Mouse (Mus musculus) C2C12 (cell line): ENCODE data around the gene Cuedc1. TPM values are rescaled to one million over a fixed set of nuclear protein-coding genes. Genes with fewer than 3 reads are reported as not detected.

Source experiments
- H3K27me3 ChIP-seq: one replicate; pipeline ENCODE4 v1.6.1; 2011; ENCODE audit not compliant: control insufficient read depth, insufficient read depth, insufficient read length
- H3K36me3 ChIP-seq: one replicate; pipeline ENCODE4 v1.6.1; 2011; ENCODE audit not compliant: control insufficient read depth, insufficient read depth
- H3K4me3 ChIP-seq: one replicate; pipeline ENCODE4 v1.5.1; 2011; ENCODE audit warnings: mild to moderate bottlenecking, control low read depth; ENCODE audit not compliant: poor library complexity, insufficient read depth, severe bottlenecking
- H3K79me2 ChIP-seq: one replicate; pipeline ENCODE4 v1.6.1; 2011; ENCODE audit not compliant: control insufficient read depth, insufficient read depth
- H3K79me3 ChIP-seq: one replicate; pipeline ENCODE4 v1.6.1; 2011; ENCODE audit warnings: low read depth, control low read depth
- H3ac ChIP-seq: one replicate; pipeline ENCODE3; 2011; ENCODE audit warnings: low read depth; ENCODE audit not compliant: control insufficient read depth, insufficient read length
- CEBPB ChIP-seq: IDR thresholded peaks from one replicate; pipeline ENCODE4 v1.6.1; 2011; ENCODE audit warnings: low read depth, mild to moderate bottlenecking, control low read depth, moderate library complexity
- CTCF ChIP-seq: IDR thresholded peaks from one replicate; pipeline ENCODE4 v1.5.1; 2011; ENCODE audit not compliant: control insufficient read depth, insufficient read depth, insufficient read length
- FOSL1 ChIP-seq: IDR thresholded peaks from one replicate; pipeline ENCODE4 v1.8.0; 2011; ENCODE audit warnings: mild to moderate bottlenecking, low read length; ENCODE audit not compliant: poor library complexity, insufficient read depth, severe bottlenecking
- MAX ChIP-seq: IDR thresholded peaks from one replicate; pipeline ENCODE4 v1.6.1; 2011; ENCODE audit warnings: mild to moderate bottlenecking, control low read depth
- MYOD1 ChIP-seq: IDR thresholded peaks from one replicate; pipeline ENCODE4 v1.6.1; 2011; ENCODE audit warnings: low read depth; ENCODE audit not compliant: control insufficient read depth, insufficient read length
- MYOG ChIP-seq: IDR thresholded peaks from one replicate; pipeline ENCODE4 v1.6.1; 2011; ENCODE audit not compliant: control insufficient read depth, insufficient read length; ENCODE audit errors: extremely low read depth
- USF1 ChIP-seq: IDR thresholded peaks from one replicate; pipeline ENCODE4 v1.6.1; 2011; ENCODE audit warnings: low read depth, mild to moderate bottlenecking, control low read depth, moderate library complexity
- polyA plus RNA-seq: library from polyadenylated mRNA; unstranded; fragments of >200 nt; fragmentation: generic; extraction: Trizol; gene quantifications from one replicate; pipeline ENCODE4 v1.2.1, GENCODE M21; 2012; ENCODE audit warnings: missing spikeins

Cuedc1 gene
- polyA plus RNA-seq, 1 experiment: 16.2 TPM

DNA sequence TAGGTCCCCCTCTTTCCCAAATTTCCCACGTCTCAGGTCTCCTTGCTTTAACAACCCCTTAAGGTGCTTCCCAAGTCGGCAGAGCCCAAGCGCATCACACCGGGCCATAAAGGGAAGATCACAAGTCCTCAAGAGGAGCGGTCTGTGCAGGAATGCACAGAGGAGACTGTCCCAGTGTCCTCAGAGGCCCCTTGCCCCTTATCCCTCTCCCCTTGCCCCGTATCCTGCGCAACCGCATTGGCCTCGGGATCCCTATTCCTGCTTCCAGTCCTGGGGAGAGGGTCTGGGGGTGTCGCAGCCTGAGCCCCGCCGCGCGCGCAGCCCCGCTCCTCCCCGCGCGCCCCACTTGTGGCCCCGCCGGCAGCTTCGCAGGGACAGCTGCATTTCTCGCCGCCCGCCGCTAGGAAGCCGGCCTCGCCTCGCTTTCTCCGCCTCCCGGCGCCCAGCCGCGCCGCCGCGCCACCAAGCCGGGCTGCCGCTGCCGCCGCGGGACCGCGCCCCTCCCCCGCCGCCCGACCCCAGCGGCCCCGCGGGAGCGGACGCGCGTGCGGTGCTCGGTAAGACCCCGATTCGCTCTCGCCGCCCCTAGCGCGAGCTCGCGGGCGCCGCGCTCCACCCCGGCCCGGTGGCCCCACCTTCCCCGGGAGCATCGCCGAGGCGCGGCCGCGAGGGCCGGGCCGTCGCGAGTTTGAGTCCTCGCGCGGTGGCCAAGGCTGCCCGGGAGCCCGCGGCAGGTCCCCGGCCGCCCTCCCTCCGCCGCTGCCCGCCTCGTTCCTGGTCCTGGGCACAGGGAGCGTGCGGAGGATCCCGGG lies 1.1 kb downstream of the Cuedc1 start:
- H3K36me3 ChIP-seq: no peaks in the 10 kb centered on the region
- TF ChIP-seq MAX (peak; percentile 19), MYOD1 (peak; percentile 16), FOSL1 (no peak), CTCF (peak; percentile 49), CEBPB (no peak), USF1 (no peak)
- no peaks in the 10 kb centered on the region for H3K27me3 ChIP-seq
- H3K79me2 ChIP-seq: peaks cover 57% of the 10 kb centered on the region
- H3ac ChIP-seq: peak overlapping the region; percentile 95
- H3K4me3 ChIP-seq: peak overlapping the region; percentile 72
- peaks cover 29% of the 10 kb centered on the region for H3K79me3 ChIP-seq

DNA sequence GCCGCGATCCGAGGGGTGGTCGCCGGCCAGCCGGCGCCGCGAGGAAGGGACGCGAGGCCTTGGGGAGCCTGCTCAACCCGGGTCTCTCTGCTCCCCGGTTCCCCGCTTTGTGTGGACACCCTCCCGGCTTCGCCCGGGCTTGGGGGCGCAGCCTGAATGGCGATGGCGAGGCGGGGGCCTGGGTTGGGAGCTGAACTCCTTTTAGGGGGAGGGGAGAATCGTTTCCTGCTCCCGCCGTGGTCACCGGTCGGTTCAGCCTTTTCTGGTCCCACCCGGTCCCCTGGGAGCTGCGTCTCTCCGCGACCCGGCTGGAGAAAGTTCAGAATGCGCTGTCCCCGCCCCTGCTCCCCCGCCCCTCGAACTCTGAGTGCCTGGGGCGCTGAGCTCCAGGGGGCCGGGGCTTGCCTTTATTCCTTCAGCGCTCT lies 1.8 kb downstream of the Cuedc1 start:
- no peak for TF ChIP-seq USF1
- TF ChIP-seq FOSL1: no peak
- no peak for TF ChIP-seq MYOD1
- no peak for TF ChIP-seq CEBPB
- TF ChIP-seq MAX: no peak
- TF ChIP-seq CTCF: no peak
- no peak for TF ChIP-seq MYOG
- peak overlapping the region; percentile 95 for H3ac ChIP-seq
- peaks cover 35% of the 10 kb centered on the region for H3K79me3 ChIP-seq
- H3K79me2 ChIP-seq: peaks cover 63% of the 10 kb centered on the region
- no peaks in the 10 kb centered on the region for H3K27me3 ChIP-seq
- peak overlapping the region; percentile 72 for H3K4me3 ChIP-seq
- no peaks in the 10 kb centered on the region for H3K36me3 ChIP-seq

DNA sequence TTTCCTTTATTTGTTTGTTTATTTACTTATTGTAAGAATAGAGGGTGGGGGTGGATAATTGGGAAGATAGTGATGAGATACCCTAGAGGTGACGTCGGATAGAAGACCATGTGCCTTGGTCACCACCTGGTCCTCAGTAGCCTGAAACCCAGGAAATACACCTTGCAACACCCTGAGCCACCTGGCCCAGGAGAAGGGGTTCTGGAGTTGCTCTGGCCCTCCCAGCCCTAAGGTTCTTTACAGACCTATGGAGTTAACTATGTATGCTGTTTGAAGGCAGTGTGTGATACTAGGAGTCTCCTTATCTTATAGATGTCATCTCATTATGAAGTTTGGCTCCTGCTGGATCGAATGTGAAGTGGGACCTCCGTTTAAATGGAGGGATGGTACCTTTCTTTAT lies 2.3 kb downstream of the Cuedc1 start:
- Histone ChIP-seq H3K36me3 (no peaks in the 10 kb centered on the region), H3K4me3 (peak overlapping the region; percentile 72)

DNA sequence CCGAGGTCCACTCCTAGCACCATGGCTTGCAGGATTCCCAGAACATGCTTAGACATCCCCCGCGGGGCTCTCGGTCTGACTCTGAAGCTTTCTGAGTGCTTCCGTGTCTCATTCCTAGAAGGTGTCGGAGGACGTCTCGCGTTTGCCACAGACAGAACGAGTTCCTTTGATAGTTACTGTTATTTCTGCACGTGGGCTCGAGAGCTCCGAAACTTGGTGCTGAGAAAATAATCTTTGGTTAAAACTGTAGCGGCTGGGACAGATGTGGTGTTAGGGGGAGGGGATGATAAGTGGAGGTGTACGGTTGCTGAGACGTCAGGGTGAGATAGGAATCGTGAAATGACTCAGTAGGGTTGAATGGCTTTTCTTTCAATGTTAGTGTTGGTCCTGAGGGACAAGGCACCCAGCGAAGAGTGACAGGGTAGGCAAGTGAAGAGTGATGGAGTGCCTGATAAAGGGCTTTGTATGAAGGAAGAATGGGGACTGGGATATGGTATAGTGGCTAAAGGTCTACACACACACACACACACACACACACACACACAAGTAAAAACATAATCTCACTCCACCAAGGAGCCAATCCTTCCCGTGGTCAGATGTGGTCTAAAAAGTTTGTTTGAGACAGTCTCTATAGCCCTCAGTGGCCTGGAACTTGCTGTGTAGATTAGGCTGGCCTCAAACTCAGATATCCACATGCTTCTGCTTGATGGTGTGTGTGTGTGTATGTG lies 5.5 kb downstream of the Cuedc1 start:
- Histone ChIP-seq H3K79me2 (peaks cover 86% of the 10 kb centered on the region), H3ac (no peak overlapping the region), H3K79me3 (peaks cover 36% of the 10 kb centered on the region), H3K27me3 (no peaks in the 10 kb centered on the region), H3K36me3 (no peaks in the 10 kb centered on the region), H3K4me3 (no peak overlapping the region)
- no peak for TF ChIP-seq MYOG
- no peak for TF ChIP-seq CEBPB
- TF ChIP-seq CTCF: no peak
- TF ChIP-seq MYOD1: no peak
- TF ChIP-seq MAX: no peak
- TF ChIP-seq USF1: no peak
- no peak for TF ChIP-seq FOSL1

More for the DNA sequence above, 2.3 kb downstream of the Cuedc1 start:
- Histone ChIP-seq H3ac (no peak overlapping the region), H3K79me2 (peaks cover 69% of the 10 kb centered on the region), H3K79me3 (peaks cover 36% of the 10 kb centered on the region), H3K27me3 (no peaks in the 10 kb centered on the region)
- no peak for TF ChIP-seq MYOD1
- no peak for TF ChIP-seq CEBPB
- no peak for TF ChIP-seq FOSL1
- no peak for TF ChIP-seq MYOG
- TF ChIP-seq MAX: no peak
- TF ChIP-seq USF1: no peak
- TF ChIP-seq CTCF: no peak

DNA sequence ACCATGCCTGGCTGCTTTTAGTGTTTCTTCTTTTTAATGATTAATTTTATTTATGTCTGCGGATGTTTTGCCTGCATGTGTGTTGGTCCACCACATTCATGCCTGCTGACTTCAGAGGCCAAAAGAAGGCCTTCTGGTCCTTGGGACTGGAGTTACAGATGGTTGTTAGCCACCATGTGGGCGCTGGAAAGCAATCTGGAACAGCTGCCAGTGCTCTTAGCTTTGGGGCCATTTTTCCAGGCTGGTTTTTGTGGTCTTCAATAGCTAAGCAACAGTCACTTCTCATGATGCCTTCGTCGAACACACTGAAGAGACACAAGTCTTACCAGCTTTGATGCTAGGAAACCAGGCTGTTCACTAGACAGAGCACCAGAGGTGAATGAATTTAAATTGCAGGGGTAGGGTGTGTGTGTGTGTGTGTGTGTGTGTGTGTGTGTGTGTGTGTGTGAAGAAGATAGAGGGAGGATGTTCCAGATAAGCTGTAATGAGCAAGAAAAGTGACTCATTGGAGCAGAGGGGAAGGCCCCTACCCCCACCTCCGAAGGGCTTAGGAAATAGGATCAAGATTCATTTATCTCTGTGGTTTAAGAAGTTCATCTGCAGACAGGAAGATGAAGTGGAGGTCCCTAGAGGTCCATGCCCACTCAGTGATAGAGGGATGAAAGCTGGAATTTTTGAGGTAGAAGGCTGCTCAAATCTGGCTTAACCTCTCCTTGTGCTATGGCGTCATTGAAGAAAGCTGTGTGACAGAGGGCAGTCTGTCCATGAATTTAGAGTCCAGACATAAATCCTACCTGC lies 7.8 kb downstream of the Cuedc1 start:
- H3K36me3 ChIP-seq: no peaks in the 10 kb centered on the region
- TF ChIP-seq USF1: no peak
- TF ChIP-seq FOSL1: no peak
- peak; percentile 32 for TF ChIP-seq MAX
- no peak for TF ChIP-seq MYOG
- no peak for TF ChIP-seq CEBPB
- no peak for TF ChIP-seq CTCF
- TF ChIP-seq MYOD1: peak; percentile 45
- peaks cover 40% of the 10 kb centered on the region for H3K79me3 ChIP-seq
- no peak overlapping the region for H3K4me3 ChIP-seq
- no peaks in the 10 kb centered on the region for H3K27me3 ChIP-seq
- no peak overlapping the region for H3ac ChIP-seq
- H3K79me2 ChIP-seq: peaks cover 90% of the 10 kb centered on the region
